Comparison of ENCODE assay signal across 8 mouse cellular contexts in genomic region chr10:43742085-43743054, GRCm38 (mm10).
A peak's percentile ranks its signal among the peaks of the same experiment; 100 is the strongest.
DNase-seq lines count a peak whose midpoint lies in the region; ATAC-seq and TF ChIP-seq lines count a peak whose summit lies in the region.

No protein-coding gene starts in this region.

- ATAC-seq in kidney, postnatal 0 days (replicated peaks; ENCODE audit: low FRiP score, low read depth), result no peak
- peak; percentile 67 for ATAC-seq in intestine, embryonic 16.5 days
- peak; percentile 71 for ATAC-seq in neural tube, embryonic 11.5 days (ENCODE audit: insufficient read depth, low FRiP score, low TSS enrichment)
- ATAC-seq in monocyte, adult 5-6 weeks (replicated peaks; ENCODE audit: insufficient number of reproducible peaks, low FRiP score, low TSS enrichment, poor library complexity, severe bottlenecking), result no peak

- no peaks in the 10 kb centered on the region for H3K27me3 ChIP-seq in kidney, postnatal 0 days (ENCODE audit: insufficient read depth, low read length)
- no peaks in the 10 kb centered on the region for H3K27me3 ChIP-seq in intestine, embryonic 16.5 days (replicated peaks; ENCODE audit: control insufficient read depth, insufficient read depth, low read length)
- H3K27me3 ChIP-seq in neural tube, embryonic 11.5 days (ENCODE audit: control insufficient read depth, insufficient read depth, low read length), result no peaks in the 10 kb centered on the region

- DNase-seq in kidney, postnatal 0 days (ENCODE audit: low spot score), result no peak
- DNase-seq in kidney, adult 18-20 months, result no peak
- DNase-seq in embryo, embryonic 11 days, result peak; percentile 73
- DNase-seq in neural tube, embryonic 11.5 days (ENCODE audit: low spot score), result peak; percentile 69
- DNase-seq in ovary, postnatal 36 days (ENCODE audit: low spot score), result no peak
- DNase-seq in right cerebral cortex, postnatal 14 days, result no peak

- no peak overlapping the region for H3K27ac ChIP-seq in kidney, postnatal 0 days
- no peak overlapping the region for H3K27ac ChIP-seq in intestine, embryonic 16.5 days (ENCODE audit: low read length)
- no peak overlapping the region for H3K27ac ChIP-seq in neural tube, embryonic 11.5 days (ENCODE audit: low read depth, low read length)

- H3K9me3 ChIP-seq in kidney, postnatal 0 days (replicated peaks; ENCODE audit: low read length), result no peaks in the 10 kb centered on the region
- H3K9me3 ChIP-seq in intestine, embryonic 16.5 days (ENCODE audit: control insufficient read depth, low read length), result no peaks in the 10 kb centered on the region
- no peaks in the 10 kb centered on the region for H3K9me3 ChIP-seq in neural tube, embryonic 11.5 days (ENCODE audit: control insufficient read depth, low read length)

- 0 out of 2 replicates have a peak, but pooled peaks cover 4% of the 10 kb centered on the region for H3K4me1 ChIP-seq in kidney, postnatal 0 days (replicated peaks; ENCODE audit: insufficient read depth, low read length)
- peaks cover 5% of the 10 kb centered on the region for H3K4me1 ChIP-seq in intestine, embryonic 16.5 days (ENCODE audit: control insufficient read depth, insufficient read depth, low read length)
- peaks cover 12% of the 10 kb centered on the region for H3K4me1 ChIP-seq in neural tube, embryonic 11.5 days (ENCODE audit: control insufficient read depth, insufficient read depth, low read length)

- no peak overlapping the region for H3K9ac ChIP-seq in kidney, postnatal 0 days (ENCODE audit: low read depth, low read length)
- no peak overlapping the region for H3K9ac ChIP-seq in intestine, embryonic 16.5 days (ENCODE audit: low read depth, low read length)
- peak overlapping the region; percentile 20; the same call in 1 of the 2 replicates for H3K9ac ChIP-seq in neural tube, embryonic 11.5 days (ENCODE audit: low read length)

- 16% methylated on average over 15 of the region's 15 CpGs for WGBS in kidney, postnatal 0 days
- 14% methylated on average over 15 of the region's 15 CpGs for WGBS in intestine, embryonic 16.5 days
- WGBS in neural tube, embryonic 11.5 days, result 9% methylated on average over 15 of the region's 15 CpGs

- no peaks in the 10 kb centered on the region for H3K36me3 ChIP-seq in kidney, postnatal 0 days (ENCODE audit: insufficient read depth, low read length)
- no peaks in the 10 kb centered on the region for H3K36me3 ChIP-seq in intestine, embryonic 16.5 days (ENCODE audit: control insufficient read depth, insufficient read depth, low read length)
- no peaks in the 10 kb centered on the region for H3K36me3 ChIP-seq in neural tube, embryonic 11.5 days (ENCODE audit: control insufficient read depth, insufficient read depth, low read length)

- H3K4me2 ChIP-seq in kidney, postnatal 0 days (ENCODE audit: low read length), result peak overlapping the region; percentile 32; the same call in 1 of the 2 replicates
- H3K4me2 ChIP-seq in intestine, embryonic 16.5 days (ENCODE audit: low read depth, low read length), result peak overlapping the region; percentile 16
- peak overlapping the region; percentile 23 for H3K4me2 ChIP-seq in neural tube, embryonic 11.5 days (ENCODE audit: low read depth)

- no peak overlapping the region for H3K4me3 ChIP-seq in kidney, postnatal 0 days (replicated peaks; ENCODE audit: low read depth, low read length)
- H3K4me3 ChIP-seq in intestine, embryonic 16.5 days (ENCODE audit: low read length), result no peak overlapping the region
- H3K4me3 ChIP-seq in neural tube, embryonic 11.5 days (ENCODE audit: low read depth, low read length), result no peak overlapping the region; the same call in 1 of the 2 replicates

- TF ChIP-seq CTCF in kidney, postnatal 0 days (IDR thresholded peaks at IDR 0.05; ENCODE audit: low read depth), result no peak

Comparison
In these comparisons a context has a peak if more than half of its experiments do, and no peak if none do; other contexts are left out.
1. ATAC-seq: peak in intestine, embryonic 16.5 days (single experiment) and neural tube, embryonic 11.5 days (single experiment); none in kidney, postnatal 0 days (single experiment) and monocyte, adult 5-6 weeks (single experiment).
2. DNase-seq: peak in embryo, embryonic 11 days (single experiment) and neural tube, embryonic 11.5 days (single experiment); none in kidney, postnatal 0 days (single experiment), kidney, adult 18-20 months (single experiment), ovary, postnatal 36 days (single experiment) and right cerebral cortex, postnatal 14 days (single experiment).
3. Peak in every context shown above with its lines, with median percentiles within 50 percentile points of each other: H3K4me2 ChIP-seq.